Mouse (Mus musculus): ENCODE data around the gene Sult2a4.
"Not testable (repeated sequence)": the region's sequence is repeated elsewhere in the genome, so short reads cannot be mapped to it uniquely, and the experiment has no call there.

The Sult2a4 gene

DNA sequence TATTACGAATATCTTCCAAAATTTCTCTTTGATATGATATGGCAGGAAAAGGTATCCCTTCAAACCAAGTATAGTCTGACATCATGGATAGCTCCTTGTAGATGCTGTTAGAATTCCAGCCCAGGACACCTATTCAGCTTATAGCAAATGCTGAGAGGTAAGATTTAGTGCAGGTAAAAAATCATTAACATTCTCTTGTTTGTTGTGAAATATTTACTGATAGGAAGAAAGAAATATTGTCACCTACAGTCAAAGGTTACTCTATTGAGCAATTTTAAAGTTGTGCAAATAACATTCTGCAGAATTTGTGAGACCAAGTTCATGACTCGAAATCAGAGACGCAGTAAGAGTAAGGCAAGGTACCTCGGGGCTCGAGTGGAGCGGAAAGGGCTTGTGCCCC, at the start of gene Sult2a4:
Gene Sult2a4 (minus strand): TSS at position 101 of the 400 bp plus-strand sequence.
- DNase-seq (ENCODE audit: low read depth, low spot score): not testable (repeated sequence)

DNA sequence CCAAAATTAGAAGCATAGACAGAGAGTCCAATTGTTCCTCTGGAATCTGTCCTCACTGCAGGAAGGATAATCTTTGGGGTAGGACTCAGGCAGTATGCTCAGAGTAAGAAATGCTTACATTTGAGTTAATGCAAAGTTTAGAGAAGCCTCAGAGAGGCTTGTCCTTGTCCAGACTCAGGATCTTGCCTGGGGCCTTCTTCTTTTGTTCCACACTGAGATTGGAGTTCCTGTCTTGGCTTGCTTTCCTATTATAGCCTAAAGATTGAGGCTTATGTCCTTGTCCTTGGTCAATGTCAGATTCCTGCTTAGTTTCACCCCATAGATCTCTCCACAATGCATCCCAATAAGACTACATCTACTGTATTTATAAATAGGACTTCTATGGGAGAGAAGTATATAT, 41.4 kb upstream of the Sult2a4 start:
- not testable (repeated sequence) for DNase-seq (ENCODE audit: low read depth, low spot score)

DNA sequence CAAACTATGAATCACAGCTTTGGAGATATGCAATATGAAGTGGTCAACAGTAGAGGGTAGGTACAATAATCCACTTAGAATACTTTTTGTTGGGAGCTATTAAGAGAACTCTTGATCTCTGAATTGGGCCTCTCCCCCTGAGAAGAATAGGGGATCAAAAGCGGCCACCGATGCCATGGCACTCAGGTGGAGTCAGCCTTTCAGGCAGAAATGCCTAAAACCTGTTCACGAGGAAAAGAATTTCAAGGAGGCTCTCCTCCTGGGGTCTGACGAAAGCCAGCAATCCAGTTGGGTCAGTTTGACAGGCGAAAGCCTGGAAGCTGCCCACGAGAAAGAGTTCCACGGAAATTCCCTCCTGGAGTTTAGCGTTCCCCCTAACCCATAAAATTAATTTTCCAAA, 23.7 kb upstream of the Sult2a4 start:
- no peak for DNase-seq (ENCODE audit: low read depth, low spot score)

GRCm38 (mm10) chr7:14010686-14011085, 21.3 kb upstream of the Sult2a4 start:
- not testable (repeated sequence) for DNase-seq (ENCODE audit: low read depth, low spot score)
